Mouse (Mus musculus) T-helper 2 cell (primary cell): ENCODE results near the gene Fars2.
"Not testable (repeated sequence)": the region's sequence is repeated elsewhere in the genome, so short reads cannot be mapped to it uniquely, and the experiment has no call there.

ENCODE experiments used
- in situ Hi-C: fragments of 300-600 bp; cut with MboI, MseI; formaldehyde crosslinking; loops from one replicate; pipeline ENCODE4 v1.15.1; 2025; ENCODE audit warnings: high pct_unique_total_duplicates

Gene Fars2

GRCm38 (mm10) chr13:36294503-36294902 is 177.3 kb downstream of the Fars2 start:
- in situ Hi-C loops: no loop called here

DNA sequence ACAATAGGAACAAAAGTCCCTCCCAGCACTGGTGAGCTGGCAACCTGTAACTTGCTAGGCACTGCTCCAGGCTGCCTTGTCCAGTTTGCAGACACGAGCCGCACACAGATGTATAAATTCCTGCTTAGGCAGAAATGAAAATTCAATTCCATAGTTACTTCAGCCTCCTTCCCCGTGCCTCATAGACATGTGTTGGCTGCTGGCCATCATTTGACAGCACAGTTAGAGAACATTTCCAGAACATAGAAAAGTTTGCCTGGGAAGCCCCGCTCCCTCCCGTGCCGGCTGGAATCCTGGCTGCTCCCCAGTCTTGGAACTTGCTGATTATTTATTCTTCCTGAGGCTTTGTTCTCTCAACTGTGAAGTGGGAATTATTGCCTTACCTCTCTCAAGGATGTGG is 178.6 kb downstream of the Fars2 start:
- in situ Hi-C loops: no loop called here

- in situ Hi-C loops: no loop called here
Measured at GRCm38 (mm10) chr13:36296574-36296973, 179.4 kb downstream of the Fars2 start.

DNA sequence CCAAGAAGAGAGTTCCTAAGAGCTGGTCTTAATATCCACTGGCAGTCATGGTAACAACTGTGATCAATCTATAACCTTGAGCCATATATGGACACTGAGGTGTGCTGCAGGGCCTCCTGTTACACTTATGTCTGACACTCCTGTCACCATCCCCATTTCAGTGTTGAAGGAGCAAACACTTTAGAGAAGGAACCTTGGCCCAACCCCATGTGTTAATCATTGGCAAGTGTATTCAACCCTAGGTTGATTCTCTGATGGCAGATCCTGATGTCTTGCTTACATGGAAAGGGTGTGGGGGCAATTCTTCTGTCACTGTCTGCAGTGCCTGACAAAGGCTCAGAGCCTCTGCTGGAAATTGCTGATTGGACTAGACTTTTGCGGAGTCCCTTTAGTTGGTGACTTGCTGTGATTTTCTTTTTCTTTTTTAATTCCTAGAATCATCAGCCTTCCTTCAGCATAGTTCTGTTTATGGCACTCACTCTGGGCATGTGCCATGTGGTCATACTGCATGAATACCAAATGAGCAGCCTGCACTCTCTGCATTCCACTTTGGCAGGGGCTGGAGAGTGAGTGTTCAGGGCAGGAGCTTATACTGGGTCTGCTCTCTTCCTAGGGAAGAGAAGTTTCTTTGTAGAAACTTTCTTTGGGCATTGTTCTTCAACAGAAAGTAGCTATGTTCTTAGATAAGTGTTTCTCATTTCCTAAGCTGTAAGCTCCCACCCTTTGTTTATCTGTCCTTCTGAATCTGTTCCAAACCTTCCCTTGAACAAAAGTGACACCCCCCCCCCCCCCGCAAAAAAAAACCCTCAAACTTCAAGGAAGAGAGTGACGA is 181.0 kb downstream of the Fars2 start:
- in situ Hi-C loops: no loop called here

DNA sequence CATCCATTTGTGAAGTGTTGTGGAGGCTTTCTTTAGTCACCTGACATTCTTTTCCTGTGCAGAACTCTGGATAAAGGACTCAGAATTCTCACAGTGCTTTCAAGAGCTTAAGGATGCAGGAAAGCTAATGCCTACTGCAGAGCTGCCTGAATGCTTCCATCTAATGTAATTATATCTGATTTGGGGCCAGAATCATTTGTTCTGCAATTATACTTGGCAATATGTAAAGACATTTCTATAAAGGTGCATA is 181.5 kb downstream of the Fars2 start:
- in situ Hi-C loops: no loop called here

GRCm38 (mm10) chr13:36302770-36303169 is 185.6 kb downstream of the Fars2 start:
- in situ Hi-C loops: no loop called here

DNA sequence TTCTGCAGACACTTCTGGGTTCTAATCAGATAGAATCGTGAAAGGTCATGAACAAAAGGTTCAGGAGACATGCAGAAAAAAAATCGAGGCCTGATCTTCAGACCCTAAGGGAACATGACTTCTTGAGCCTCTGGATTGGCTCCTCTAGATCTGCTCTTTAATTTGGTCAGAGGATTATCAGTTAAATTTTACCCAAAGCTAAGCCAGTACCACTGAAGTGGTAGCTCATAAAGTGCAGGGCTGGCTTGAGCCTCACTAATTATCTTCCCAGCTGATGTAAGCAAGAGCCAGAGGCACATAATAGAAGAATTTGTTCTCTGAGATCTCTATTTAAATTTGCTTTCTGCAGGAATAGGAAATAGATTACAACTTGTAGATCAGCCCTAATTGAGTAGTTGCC is 188.1 kb downstream of the Fars2 start:
- in situ Hi-C loops: no loop called here

- in situ Hi-C loops: no loop called here
Measured at GRCm38 (mm10) chr13:36307386-36307785, 190.2 kb downstream of the Fars2 start.

GRCm38 (mm10) chr13:36309160-36309559 is 191.9 kb downstream of the Fars2 start:
- in situ Hi-C loops: no loop called here

DNA sequence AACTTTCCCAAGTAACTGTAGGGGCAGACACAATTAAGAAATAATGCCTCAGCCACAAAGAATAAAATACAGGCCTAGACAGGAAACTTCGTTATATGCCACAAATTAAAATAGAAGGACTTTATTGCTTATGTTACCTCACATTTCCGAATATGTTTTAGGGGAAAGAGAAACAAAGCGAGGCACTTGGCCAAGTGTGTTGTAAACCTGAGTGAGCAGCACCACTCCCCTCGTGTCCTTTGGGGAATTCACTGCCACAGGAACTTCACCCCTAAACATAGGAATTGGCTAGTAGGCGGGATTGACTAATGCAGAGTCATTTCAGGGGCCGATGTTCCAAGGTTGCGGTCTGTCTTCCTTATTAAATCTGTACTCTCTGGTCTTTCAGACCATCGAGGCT is 197.0 kb downstream of the Fars2 start:
- in situ Hi-C loops: no loop called here

- in situ Hi-C loops: no loop called here
Measured at GRCm38 (mm10) chr13:36314860-36315800, 197.9 kb downstream of the Fars2 start.

DNA sequence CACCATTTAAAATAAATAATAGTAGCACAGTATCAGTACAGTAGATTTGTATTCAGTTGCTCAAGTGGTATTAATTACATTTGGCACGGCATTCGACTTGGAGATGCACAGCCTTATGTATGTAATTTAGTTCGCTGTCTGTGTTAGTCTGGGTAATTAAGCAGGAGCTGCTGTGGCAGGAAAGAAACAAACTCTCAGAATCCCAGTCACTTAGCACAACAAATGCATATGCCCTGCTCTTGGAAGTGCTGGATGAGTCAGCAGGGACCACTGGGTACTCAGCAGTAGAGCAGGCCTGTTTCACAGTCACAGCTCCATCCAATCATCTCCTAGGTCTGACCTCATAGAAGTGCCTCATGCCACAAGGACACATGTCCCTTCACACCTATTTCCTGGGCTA is 200.6 kb downstream of the Fars2 start:
- in situ Hi-C loops: no loop called here

DNA sequence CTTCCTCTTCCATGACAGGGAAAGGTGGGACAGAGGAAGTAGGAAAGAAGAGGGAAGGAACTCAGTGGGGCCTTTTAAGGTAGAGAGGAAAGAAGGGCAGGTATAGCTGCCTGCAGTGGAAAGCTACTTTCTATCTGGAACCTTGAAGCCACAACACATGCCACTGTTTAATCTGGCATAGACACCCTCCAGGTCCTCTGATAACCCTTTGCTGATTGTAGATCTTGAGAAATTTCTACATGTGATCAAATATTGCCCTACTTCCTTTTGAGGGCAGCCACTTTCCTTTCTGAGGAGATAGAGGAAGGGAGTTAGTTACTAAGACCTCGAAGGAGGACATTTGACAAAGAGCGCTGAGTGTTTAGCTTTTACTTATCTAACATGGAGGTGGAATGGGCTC is 207.4 kb downstream of the Fars2 start:
- in situ Hi-C loops: loop anchor here (5.0 kb wide), 1 partner anchor 88 kb away; no protein-coding TSS in a partner anchor

- in situ Hi-C loops: no loop called here
Measured at GRCm38 (mm10) chr13:36326539-36326938, 209.3 kb downstream of the Fars2 start.

DNA sequence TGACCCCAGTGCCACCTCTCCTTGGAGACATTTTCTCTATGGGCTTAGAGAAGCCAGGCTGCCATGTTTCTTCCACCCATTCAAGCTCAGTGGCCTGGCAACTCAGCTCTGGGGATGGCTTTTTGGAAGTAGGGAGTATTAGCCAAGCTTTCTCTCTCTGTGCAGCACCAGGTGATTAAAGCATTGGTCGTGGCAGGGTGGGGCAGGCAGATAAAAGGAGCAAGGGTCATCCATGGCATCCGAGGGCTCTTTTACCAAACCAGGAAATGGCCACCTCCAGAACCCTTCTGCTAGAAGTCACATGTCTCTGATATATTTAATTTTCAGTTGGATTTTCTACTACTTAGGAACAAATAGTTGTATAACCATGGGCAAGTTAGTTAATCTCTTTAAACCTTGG is 212.7 kb downstream of the Fars2 start:
- in situ Hi-C loops: no loop called here

GRCm38 (mm10) chr13:36330542-36330941 is 213.3 kb downstream of the Fars2 start:
- in situ Hi-C loops: no loop called here

- in situ Hi-C loops: no loop called here
Measured at GRCm38 (mm10) chr13:36334748-36335147, 217.5 kb downstream of the Fars2 start.

DNA sequence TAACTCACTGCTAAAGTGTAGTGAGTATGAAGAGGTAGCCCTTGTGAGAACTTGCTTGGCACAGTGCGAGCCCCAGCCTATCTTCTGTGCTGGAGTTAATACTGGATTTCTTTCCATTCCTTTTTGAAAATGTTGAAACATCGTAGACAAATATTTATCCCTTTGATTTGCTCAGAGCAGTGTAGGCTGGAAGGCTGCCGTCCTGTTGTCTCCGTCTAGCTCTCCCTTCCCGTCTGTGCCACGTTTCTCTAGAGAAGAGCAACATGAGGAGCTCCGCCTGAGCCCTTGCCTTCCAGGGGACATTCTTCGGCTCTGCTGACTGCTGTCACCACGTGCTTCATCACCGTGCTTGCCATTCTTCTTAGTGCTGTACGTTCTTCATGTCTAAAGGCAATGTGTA is 234.3 kb downstream of the Fars2 start:
- in situ Hi-C loops: no loop called here

GRCm38 (mm10) chr13:36357469-36357868 is 240.3 kb downstream of the Fars2 start:
- in situ Hi-C loops: no loop called here

- in situ Hi-C loops: no loop called here
Measured at GRCm38 (mm10) chr13:36361419-36361818, 244.2 kb downstream of the Fars2 start.

GRCm38 (mm10) chr13:36365719-36366118 is 248.5 kb downstream of the Fars2 start:
- in situ Hi-C loops: not testable (repeated sequence)

DNA sequence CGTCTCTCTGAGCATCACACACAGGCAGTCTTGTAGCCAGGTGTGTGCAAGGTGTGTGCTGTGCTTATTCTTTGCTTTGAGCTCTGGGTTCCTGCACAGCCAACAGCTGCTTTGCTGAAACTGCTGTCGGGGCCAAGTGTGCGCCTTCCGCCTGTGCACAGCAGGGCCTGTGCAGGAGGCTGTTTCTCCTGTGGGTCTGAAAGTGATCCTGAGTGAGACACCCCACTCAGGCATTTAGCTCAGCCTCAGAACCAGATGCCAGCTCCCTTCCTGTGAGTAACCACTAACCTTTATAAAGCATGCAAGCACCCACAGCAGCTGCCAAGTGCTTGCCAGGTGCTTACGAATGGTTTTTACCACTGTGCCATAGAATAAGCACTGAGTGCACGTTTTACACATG is 249.1 kb downstream of the Fars2 start:
- in situ Hi-C loops: no loop called here
